Mouse (Mus musculus) forebrain, embryonic 14.5 days (tissue): ENCODE measurements around the gene Cd300a. TPM values are rescaled to one million over a fixed set of nuclear protein-coding genes. Genes with fewer than 3 reads are reported as not detected.

ENCODE experiments used
- ATAC-seq: fragments of 200-750 bp; cut with Nextera tagmentation; 2 replicates; pipeline ENCODE4 v1.8.0; 2017; ENCODE audit warnings: mild to moderate bottlenecking, moderate library complexity
- DNase-seq: peaks from one replicate; pipeline ENCODE4 v3.0.0-alpha.2; 2015; ENCODE audit warnings: low spot score
- H3K27ac ChIP-seq: fragments of 300-500 bp; sonication (generic); 2 replicates; pipeline ENCODE4 v1.5.1; 2014; ENCODE audit warnings: low read depth, mild to moderate bottlenecking, control low read depth, low read length, moderate library complexity
- H3K27me3 ChIP-seq: fragments of 300-500 bp; sonication (generic); replicated peaks from 2 replicates; pipeline ENCODE4 v1.6.1; 2014; ENCODE audit warnings: low read length, control low read depth, mixed read lengths; ENCODE audit not compliant: control insufficient read depth, insufficient read depth
- H3K36me3 ChIP-seq: fragments of 300-500 bp; sonication (generic); 2 replicates; pipeline ENCODE4 v1.6.1; 2014; ENCODE audit warnings: low read length, control low read depth; ENCODE audit not compliant: control insufficient read depth, insufficient read depth
- H3K4me1 ChIP-seq: fragments of 300-500 bp; sonication (generic); 2 replicates; pipeline ENCODE4 v1.6.1; 2014; ENCODE audit warnings: antibody characterized with exemption, low read length, control low read depth; ENCODE audit not compliant: control insufficient read depth, insufficient read depth
- H3K4me2 ChIP-seq: fragments of 300-500 bp; sonication (generic); 2 replicates; pipeline ENCODE4 v1.6.1; 2014; ENCODE audit warnings: mild to moderate bottlenecking, control low read depth, low read length
- H3K4me3 ChIP-seq: fragments of 300-500 bp; sonication (generic); 2 replicates; pipeline ENCODE4 v1.5.1; 2014; ENCODE audit warnings: low read depth, low read length, control low read depth
- H3K9ac ChIP-seq: fragments of 300-500 bp; sonication (generic); 2 replicates; pipeline ENCODE4 v1.6.1; 2014; ENCODE audit warnings: mild to moderate bottlenecking, low read length, control low read depth, moderate library complexity
- H3K9me3 ChIP-seq: fragments of 300-500 bp; sonication (generic); replicated peaks from 2 replicates; pipeline ENCODE4 v1.6.1; 2016; ENCODE audit warnings: low read length, control low read depth, mixed read lengths; ENCODE audit not compliant: control insufficient read depth
- WGBS: fragments of 180-500 bp; shearing (Covaris S2); extraction: QIAGEN DNeasy Blood & Tissue Kit; methylation state at CpG from one replicate; pipeline ENCODE4 v1.1.7; 2014; 5-methylcytosine and 5-hydroxymethylcytosine counted together
- polyA plus RNA-seq: library from polyadenylated mRNA; unstranded; fragments of >200 nt; fragmentation: Nextera tagmentation; extraction: Ambion mirVana; gene quantifications from 2 replicates; pipeline ENCODE4 v1.2.1, GENCODE M21; 2014

Cd300a gene
- polyA plus RNA-seq, 1 experiment from 2014 or later = 1.0 TPM

GRCm38 (mm10) chr11:114873022-114873817, 16.6 kb upstream of the Cd300a start:
- H3K36me3 ChIP-seq = no peaks in the 10 kb centered on the region
- no peaks in the 10 kb centered on the region for H3K9me3 ChIP-seq
- H3K4me1 ChIP-seq = peaks cover 4% of the 10 kb centered on the region; the same call in 1 of the 2 replicates
- H3K4me3 ChIP-seq = no peak overlapping the region
- ATAC-seq (no peak), DNase-seq (no peak)
- no peak overlapping the region for H3K27ac ChIP-seq
- no peak overlapping the region for H3K4me2 ChIP-seq
- no peaks in the 10 kb centered on the region for H3K27me3 ChIP-seq
- WGBS = 23% methylated on average over 6 of the region's 6 CpGs
- H3K9ac ChIP-seq = no peak overlapping the region

DNA sequence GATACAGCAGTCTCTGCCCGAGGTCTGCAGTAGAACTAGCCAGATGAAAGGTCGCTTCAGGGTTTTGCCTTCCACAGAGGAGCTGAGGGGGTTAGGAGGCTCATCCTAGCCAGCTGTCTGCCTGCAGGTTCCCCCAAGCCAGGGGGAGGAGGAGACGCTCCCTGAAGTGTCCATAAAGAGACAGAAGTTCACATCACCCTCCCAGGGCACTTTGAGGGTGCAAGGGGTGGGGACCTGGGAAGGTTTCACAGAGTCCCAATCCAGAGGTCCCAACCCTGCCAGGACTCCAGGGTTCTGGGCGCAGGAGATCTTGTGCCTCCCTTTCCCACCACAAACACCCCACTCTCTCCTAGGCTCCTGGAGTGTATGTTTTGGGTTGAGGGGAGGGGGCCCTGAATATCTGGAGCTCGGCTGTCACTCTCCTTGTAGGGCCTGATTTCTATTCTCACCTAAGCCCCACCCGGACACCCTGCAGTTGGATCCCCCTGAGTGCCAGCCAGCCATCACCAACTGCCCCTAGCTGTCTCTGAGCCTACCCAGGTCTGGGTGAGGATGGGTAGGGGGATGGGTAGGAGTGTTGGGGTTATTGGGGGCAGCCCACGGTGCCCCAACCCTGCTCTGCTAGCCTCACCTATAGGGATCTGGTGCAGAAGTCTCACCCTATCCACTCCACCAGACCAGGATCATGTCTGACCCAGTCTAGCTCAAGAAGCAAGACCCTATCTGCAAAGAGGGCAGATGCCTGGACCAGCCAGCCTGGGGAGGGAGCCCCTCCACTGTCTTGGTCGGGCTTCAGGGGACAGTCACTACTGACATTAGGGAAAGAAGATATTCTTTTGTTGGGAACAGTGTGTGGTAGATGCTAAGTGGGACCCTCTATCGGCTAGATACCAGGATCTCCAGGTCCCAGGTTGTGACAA, 15.4 kb upstream of the Cd300a start:
- H3K9ac ChIP-seq = no peak overlapping the region
- H3K4me3 ChIP-seq = no peak overlapping the region
- WGBS = 61% methylated on average over 9 of the region's 9 CpGs
- no peak for ATAC-seq
- H3K27ac ChIP-seq = no peak overlapping the region
- H3K4me2 ChIP-seq = no peak overlapping the region
- H3K27me3 ChIP-seq = no peaks in the 10 kb centered on the region
- H3K36me3 ChIP-seq = no peaks in the 10 kb centered on the region
- DNase-seq = no peak
- peaks cover 4% of the 10 kb centered on the region; the same call in 1 of the 2 replicates for H3K4me1 ChIP-seq
- H3K9me3 ChIP-seq = no peaks in the 10 kb centered on the region

GRCm38 (mm10) chr11:114875301-114875801, 14.5 kb upstream of the Cd300a start:
- 24% methylated on average over 9 of the region's 9 CpGs for whole genome bisulfite sequencing
- no peaks in the 10 kb centered on the region for H3K9me3 ChIP-seq
- H3K4me2 ChIP-seq = no peak overlapping the region
- no peak overlapping the region for H3K9ac ChIP-seq
- H3K27me3 ChIP-seq = no peaks in the 10 kb centered on the region
- H3K27ac ChIP-seq = no peak overlapping the region
- no peaks in the 10 kb centered on the region for H3K36me3 ChIP-seq
- no peak overlapping the region for H3K4me3 ChIP-seq
- H3K4me1 ChIP-seq = peaks cover 4% of the 10 kb centered on the region; the same call in 1 of the 2 replicates
- DNase-seq = no peak
- no peak for ATAC-seq

- Histone ChIP-seq H3K27me3 (no peaks in the 10 kb centered on the region), H3K27ac (no peak overlapping the region), H3K4me1 (peaks cover 4% of the 10 kb centered on the region; the same call in 1 of the 2 replicates), H3K9ac (no peak overlapping the region), H3K36me3 (no peaks in the 10 kb centered on the region), H3K4me3 (no peak overlapping the region), H3K4me2 (no peak overlapping the region), H3K9me3 (no peaks in the 10 kb centered on the region)
- no peak for DNase-seq
- WGBS = 59% methylated on average over 7 of the region's 7 CpGs
- ATAC-seq = no peak
These were observed 13.7 kb upstream of the Cd300a start for GRCm38 (mm10) chr11:114876176-114876575.

- Histone ChIP-seq H3K36me3 (no peaks in the 10 kb centered on the region), H3K27ac (no peak overlapping the region), H3K4me3 (no peak overlapping the region), H3K27me3 (no peaks in the 10 kb centered on the region), H3K4me2 (no peak overlapping the region), H3K4me1 (peaks cover 4% of the 10 kb centered on the region; the same call in 1 of the 2 replicates), H3K9me3 (no peaks in the 10 kb centered on the region), H3K9ac (no peak overlapping the region)
- DNase-seq = no peak
- 14% methylated on average over 2 of the region's 2 CpGs for WGBS
- no peak for ATAC-seq
These were observed 13.2 kb upstream of the Cd300a start for GRCm38 (mm10) chr11:114876621-114877020.

- Histone ChIP-seq H3K36me3 (no peaks in the 10 kb centered on the region), H3K4me2 (no peak overlapping the region), H3K27me3 (no peaks in the 10 kb centered on the region), H3K9ac (no peak overlapping the region), H3K27ac (no peak overlapping the region), H3K4me3 (no peak overlapping the region), H3K9me3 (no peaks in the 10 kb centered on the region), H3K4me1 (peaks cover 4% of the 10 kb centered on the region; the same call in 1 of the 2 replicates)
- ATAC-seq = no peak
- WGBS = 58% methylated on average over 3 of the region's 3 CpGs
- peak; percentile 60 for DNase-seq
These were observed 12.7 kb upstream of the Cd300a start for GRCm38 (mm10) chr11:114877145-114877544.

- H3K9me3 ChIP-seq = no peaks in the 10 kb centered on the region
- H3K4me2 ChIP-seq = no peak overlapping the region
- WGBS = 86% methylated on average over 2 of the region's 2 CpGs
- no peak overlapping the region for H3K4me3 ChIP-seq
- H3K9ac ChIP-seq = no peak overlapping the region
- ATAC-seq (no peak), DNase-seq (no peak)
- H3K4me1 ChIP-seq = no peaks in the 10 kb centered on the region
- no peaks in the 10 kb centered on the region for H3K36me3 ChIP-seq
- H3K27me3 ChIP-seq = no peaks in the 10 kb centered on the region
- no peak overlapping the region for H3K27ac ChIP-seq
These were observed 10.2 kb upstream of the Cd300a start for GRCm38 (mm10) chr11:114879666-114880065.

GRCm38 (mm10) chr11:114880185-114880584, 9.7 kb upstream of the Cd300a start:
- Histone ChIP-seq H3K4me2 (no peak overlapping the region), H3K4me1 (no peaks in the 10 kb centered on the region), H3K27ac (no peak overlapping the region), H3K9me3 (no peaks in the 10 kb centered on the region), H3K9ac (no peak overlapping the region), H3K27me3 (no peaks in the 10 kb centered on the region), H3K36me3 (no peaks in the 10 kb centered on the region), H3K4me3 (no peak overlapping the region)
- ATAC-seq (no peak), DNase-seq (no peak)
